Mouse (Mus musculus) thymus, postnatal 14 days (tissue): ENCODE results near the gene Sec24d.

Experiments
- DNase-seq: peaks from one replicate; pipeline ENCODE4 v3.0.0; 2021

The Sec24d gene

GRCm38 (mm10) chr3:123266753-123267651 is at the start of gene Sec24d:
Gene Sec24d, plus strand, starts transcription at chr3:123267455.
- DNase-seq: peak; percentile 93

GRCm38 (mm10) chr3:123218646-123219045 is 48.6 kb upstream of the Sec24d start:
- DNase-seq: no peak

GRCm38 (mm10) chr3:123227276-123227675 is 40.0 kb upstream of the Sec24d start:
- DNase-seq: no peak

GRCm38 (mm10) chr3:123231639-123232038 is 35.6 kb upstream of the Sec24d start:
- no peak for DNase-seq

GRCm38 (mm10) chr3:123234191-123234836 is 32.9 kb upstream of the Sec24d start:
- DNase-seq: peak; percentile 20

GRCm38 (mm10) chr3:123235495-123235894 is 31.8 kb upstream of the Sec24d start:
- DNase-seq: no peak

- peak; percentile 24 for DNase-seq
Measured at GRCm38 (mm10) chr3:123235921-123236320, 31.3 kb upstream of the Sec24d start, which contains the start of gene Synpo2. Gene Synpo2, minus strand, starts transcription at chr3:123236149.

GRCm38 (mm10) chr3:123237039-123237438 is 30.2 kb upstream of the Sec24d start:
- no peak for DNase-seq

- DNase-seq: no peak
Measured at GRCm38 (mm10) chr3:123237446-123237845, 29.8 kb upstream of the Sec24d start.

- no peak for DNase-seq
Measured at GRCm38 (mm10) chr3:123244376-123244775, 22.9 kb upstream of the Sec24d start.

- DNase-seq: no peak
Measured at GRCm38 (mm10) chr3:123245646-123246045, 21.6 kb upstream of the Sec24d start.

GRCm38 (mm10) chr3:123256181-123257101 is 10.8 kb upstream of the Sec24d start:
- DNase-seq: no peak

- DNase-seq: no peak
Measured at GRCm38 (mm10) chr3:123258709-123259108, 8.5 kb upstream of the Sec24d start.

- DNase-seq: no peak
Measured at GRCm38 (mm10) chr3:123264706-123265105, 2.5 kb upstream of the Sec24d start.

GRCm38 (mm10) chr3:123267741-123268201 is 516 bp downstream of the Sec24d start:
- DNase-seq: peak; percentile 57

- no peak for DNase-seq
Measured at GRCm38 (mm10) chr3:123282866-123283615, 15.8 kb downstream of the Sec24d start.

GRCm38 (mm10) chr3:123284284-123284683 is 17.0 kb downstream of the Sec24d start:
- no peak for DNase-seq

- no peak for DNase-seq
Measured at GRCm38 (mm10) chr3:123285649-123286048, 18.4 kb downstream of the Sec24d start.

GRCm38 (mm10) chr3:123288856-123289570 is 21.8 kb downstream of the Sec24d start:
- no peak for DNase-seq

GRCm38 (mm10) chr3:123291670-123292069 is 24.4 kb downstream of the Sec24d start:
- DNase-seq: no peak

GRCm38 (mm10) chr3:123296654-123297053 is 29.4 kb downstream of the Sec24d start:
- no peak for DNase-seq
